Mouse (Mus musculus): ENCODE measurements around the gene Parp14.

The Parp14 gene

GRCm38 (mm10) chr16:35869656-35870055 lies 1.7 kb downstream of the Parp14 start:
- no peak for DNase-seq (ENCODE audit: low spot score)

GRCm38 (mm10) chr16:35869126-35869525 lies 2.2 kb downstream of the Parp14 start:
- peak; percentile 9 for DNase-seq (ENCODE audit: low spot score)

GRCm38 (mm10) chr16:35867726-35868125 lies 3.6 kb downstream of the Parp14 start:
- DNase-seq (ENCODE audit: low spot score) = no peak

- no peak for DNase-seq (ENCODE audit: low spot score)
These were observed 9.3 kb downstream of the Parp14 start for GRCm38 (mm10) chr16:35862057-35862456.

GRCm38 (mm10) chr16:35860236-35860635 lies 11.1 kb downstream of the Parp14 start:
- DNase-seq (ENCODE audit: low spot score) = no peak

GRCm38 (mm10) chr16:35856766-35857165 lies 14.6 kb downstream of the Parp14 start:
- no peak for DNase-seq (ENCODE audit: low spot score)

- DNase-seq (ENCODE audit: low spot score) = no peak
These were observed 15.5 kb downstream of the Parp14 start for GRCm38 (mm10) chr16:35855846-35856245.

- no peak for DNase-seq (ENCODE audit: low spot score)
These were observed 24.2 kb downstream of the Parp14 start for GRCm38 (mm10) chr16:35847138-35847537.

- DNase-seq (ENCODE audit: low spot score) = peak; percentile 29
These were observed 31.7 kb downstream of the Parp14 start for GRCm38 (mm10) chr16:35839680-35840079.

GRCm38 (mm10) chr16:35834653-35835052 lies 36.7 kb downstream of the Parp14 start:
- no peak for DNase-seq (ENCODE audit: low spot score)

- DNase-seq (ENCODE audit: low spot score) = no peak
These were observed 38.4 kb downstream of the Parp14 start for GRCm38 (mm10) chr16:35832926-35833325.

- no peak for DNase-seq (ENCODE audit: low spot score)
These were observed 41.3 kb downstream of the Parp14 start for GRCm38 (mm10) chr16:35829999-35830398.

- peak; percentile 77 for DNase-seq (ENCODE audit: low spot score)
These were observed 53.9 kb downstream of the Parp14 start for GRCm38 (mm10) chr16:35817255-35818089.

GRCm38 (mm10) chr16:35813119-35813518 lies 58.2 kb downstream of the Parp14 start:
- no peak for DNase-seq (ENCODE audit: low spot score)

- no peak for DNase-seq (ENCODE audit: low spot score)
These were observed 62.5 kb downstream of the Parp14 start for GRCm38 (mm10) chr16:35808838-35809237.

- DNase-seq (ENCODE audit: low spot score) = no peak
These were observed 63.7 kb downstream of the Parp14 start for GRCm38 (mm10) chr16:35807663-35807992.

- no peak for DNase-seq (ENCODE audit: low spot score)
These were observed 64.2 kb downstream of the Parp14 start for GRCm38 (mm10) chr16:35806973-35807662.

GRCm38 (mm10) chr16:35803723-35804122 lies 67.6 kb downstream of the Parp14 start:
- DNase-seq (ENCODE audit: low spot score) = no peak

GRCm38 (mm10) chr16:35802163-35802562 lies 69.2 kb downstream of the Parp14 start:
- DNase-seq (ENCODE audit: low spot score) = no peak

- DNase-seq (ENCODE audit: low spot score) = no peak
These were observed 79.3 kb downstream of the Parp14 start for GRCm38 (mm10) chr16:35791962-35792521.

GRCm38 (mm10) chr16:35788330-35788729 lies 83.0 kb downstream of the Parp14 start:
- DNase-seq (ENCODE audit: low spot score) = no peak

GRCm38 (mm10) chr16:35787568-35788189 lies 83.7 kb downstream of the Parp14 start:
- no peak for DNase-seq (ENCODE audit: low spot score)

GRCm38 (mm10) chr16:35787163-35787562 lies 84.2 kb downstream of the Parp14 start:
- DNase-seq (ENCODE audit: low spot score) = no peak
